In the genomic region with DNA sequence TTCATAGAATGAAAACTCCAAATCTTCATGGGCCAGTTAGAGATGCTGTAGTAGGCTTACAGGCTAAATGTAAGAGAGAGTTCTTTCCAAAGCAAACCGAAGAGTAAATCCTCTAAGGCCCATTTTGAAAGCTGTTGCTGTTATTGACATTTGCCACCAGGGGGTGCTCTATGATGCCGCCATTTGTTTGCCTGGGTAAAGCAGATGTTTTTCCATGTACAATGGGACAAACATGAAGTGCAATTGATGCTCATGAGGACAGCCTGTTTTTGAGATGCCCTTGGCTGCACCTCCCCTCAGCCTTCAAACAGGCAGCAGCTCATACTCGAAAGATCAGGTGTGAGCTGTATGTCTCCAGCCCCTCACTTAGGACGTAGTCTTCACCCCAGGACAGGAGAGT, we compare ENCODE assay signal across 8 mouse cellular contexts.
A peak's percentile ranks its signal among the peaks of the same experiment; 100 is the strongest.
DNase-seq lines count a peak whose midpoint lies in the region; ATAC-seq lines count a peak whose summit lies in the region.

No protein-coding gene starts in this region.

- no peak for ATAC-seq in inflammation-experienced regulatory T-cells, adult 6 months

- peak; percentile 35 to 38 for DNase-seq in frontal cortex, postnatal 36 days (ENCODE audit: low spot score in 2 of 2)
- DNase-seq in frontal cortex, postnatal 14 days (ENCODE audit: low spot score in 2 of 2) = no peak
- peak; percentile 38 for DNase-seq in ovary, postnatal 14 days (ENCODE audit: low spot score)
- DNase-seq in ovary, adult 18-20 months (ENCODE audit: low spot score) = no peak
- DNase-seq in c-Kit-negative CD71-positive TER-119-positive erythroid progenitor cells, embryonic 14.5 days (ENCODE audit: low read depth, low spot score) = peak; percentile 17
- DNase-seq in kidney, adult 9 months = peak; percentile 37
- DNase-seq in naive thymus-derived CD4-positive, alpha-beta T cell, adult 2 months (ENCODE audit: low read depth) = peak; percentile 80

Comparison
In these comparisons a context has a peak if more than half of its experiments do, and no peak if none do; other contexts are left out.
1. DNase-seq: peak in frontal cortex, postnatal 36 days (2 of 2), ovary, postnatal 14 days (single experiment), c-Kit-negative CD71-positive TER-119-positive erythroid progenitor cells, embryonic 14.5 days (single experiment), kidney, adult 9 months (single experiment) and naive thymus-derived CD4-positive, alpha-beta T cell, adult 2 months (single experiment); none in frontal cortex, postnatal 14 days (0 of 2) and ovary, adult 18-20 months (single experiment).